Mouse (Mus musculus) C2C12 (cell line): ENCODE data around the gene Dph1.

Experiments
- CTCF ChIP-seq: IDR thresholded peaks from one replicate; pipeline ENCODE4 v1.5.1; 2011; ENCODE audit not compliant: control insufficient read depth, insufficient read depth, insufficient read length
- MAX ChIP-seq: IDR thresholded peaks from one replicate; pipeline ENCODE4 v1.6.1; 2011; ENCODE audit warnings: mild to moderate bottlenecking, control low read depth
- USF1 ChIP-seq: IDR thresholded peaks from one replicate; pipeline ENCODE4 v1.6.1; 2011; ENCODE audit warnings: low read depth, mild to moderate bottlenecking, control low read depth, moderate library complexity

GRCm38 (mm10) chr11:75189713-75190370, 1.2 kb downstream of the Dph1 start:
- no peak for TF ChIP-seq USF1
- no peak for TF ChIP-seq MAX
- TF ChIP-seq CTCF = no peak
